Mouse (Mus musculus) mouse embryonic stem cell (cell line): ENCODE data around the gene Tnf.

Source experiments
- in situ Hi-C, 2 experiments: fragments of 300-500 bp; cut with MboI; formaldehyde crosslinking; loops; 1 replicate in 1 of 2; 3 replicates in 1 of 2; pipeline ENCODE4 v1.14.3; 2019 to 2020; ENCODE audit warnings: low sequenced_read_pairs in 2 of 2, low pct_unique_long_range_greater_than_20kb in 1 of 2, mixed read lengths in 1 of 2; ENCODE audit not compliant: unreplicated experiment in 1 of 2

Gene Tnf

GRCm38 (mm10) chr17:35186681-35187080 lies 15.1 kb downstream of the Tnf start:
- in situ Hi-C loops: no loop called here

- in situ Hi-C loops: no loop called here
Observed at GRCm38 (mm10) chr17:35185639-35186611, 15.9 kb downstream of the Tnf start.

- in situ Hi-C loops: no loop called here
Observed at GRCm38 (mm10) chr17:35180093-35180492, 21.7 kb downstream of the Tnf start.

GRCm38 (mm10) chr17:35178528-35178927 lies 23.3 kb downstream of the Tnf start:
- in situ Hi-C loops: loop anchor here in 1 of 2 experiments (5.0 kb wide), 1 partner anchor 54 kb away; the partner anchor contains the start of gene Atp6v1g2

- in situ Hi-C loops: loop anchor here in 1 of 2 experiments (5.0 kb wide), 1 partner anchor 56 kb away; the partner anchor contains the start of gene Atp6v1g2
Observed at GRCm38 (mm10) chr17:35175968-35176367, 25.8 kb downstream of the Tnf start, which contains the start of gene Aif1. TSS of gene Aif1 (minus strand) at chr17:35176068.

- in situ Hi-C loops: loop anchor here in 1 of 2 experiments (5.0 kb wide), 1 partner anchor 57 kb away; the partner anchor contains the start of gene Atp6v1g2
Observed at GRCm38 (mm10) chr17:35175382-35175781, 26.4 kb downstream of the Tnf start.

- in situ Hi-C loops: no loop called here
Observed at GRCm38 (mm10) chr17:35174201-35174977, 27.4 kb downstream of the Tnf start.

- in situ Hi-C loops: no loop called here
Observed at GRCm38 (mm10) chr17:35173329-35173728, 28.5 kb downstream of the Tnf start.

GRCm38 (mm10) chr17:35172445-35173234 lies 29.2 kb downstream of the Tnf start:
- in situ Hi-C loops: no loop called here

- in situ Hi-C loops: loop anchor here in 1 of 2 experiments (5.0 kb wide), 1 partner anchor 64 kb away; the partner anchor contains the start of gene Atp6v1g2
Observed at GRCm38 (mm10) chr17:35168541-35169207, 33.1 kb downstream of the Tnf start.

GRCm38 (mm10) chr17:35167794-35168193 lies 34.0 kb downstream of the Tnf start:
- in situ Hi-C loops: loop anchor here in 1 of 2 experiments (5.0 kb wide), 1 partner anchor 65 kb away; the partner anchor contains the start of gene Atp6v1g2

- in situ Hi-C loops: loop anchor here in 1 of 2 experiments (5.0 kb wide), 1 partner anchor 66 kb away; the partner anchor contains the start of gene Atp6v1g2
Observed at GRCm38 (mm10) chr17:35166352-35167035, 35.3 kb downstream of the Tnf start.

GRCm38 (mm10) chr17:35165451-35166155 lies 36.2 kb downstream of the Tnf start:
- in situ Hi-C loops: loop anchor here in 1 of 2 experiments (5.0 kb wide), 1 partner anchor 67 kb away; the partner anchor contains the start of gene Atp6v1g2

- in situ Hi-C loops: loop anchor here in 1 of 2 experiments (5.0 kb wide), 1 partner anchor 67 kb away; the partner anchor contains the start of gene Atp6v1g2
Observed at GRCm38 (mm10) chr17:35164568-35165450, 37.0 kb downstream of the Tnf start, which contains the start of gene Prrc2a. TSS of gene Prrc2a (minus strand) at chr17:35164897.

- in situ Hi-C loops: no loop called here
Observed at GRCm38 (mm10) chr17:35164218-35164567, 37.6 kb downstream of the Tnf start.
